Mouse (Mus musculus): ENCODE results near the gene Spag9.

DNA sequence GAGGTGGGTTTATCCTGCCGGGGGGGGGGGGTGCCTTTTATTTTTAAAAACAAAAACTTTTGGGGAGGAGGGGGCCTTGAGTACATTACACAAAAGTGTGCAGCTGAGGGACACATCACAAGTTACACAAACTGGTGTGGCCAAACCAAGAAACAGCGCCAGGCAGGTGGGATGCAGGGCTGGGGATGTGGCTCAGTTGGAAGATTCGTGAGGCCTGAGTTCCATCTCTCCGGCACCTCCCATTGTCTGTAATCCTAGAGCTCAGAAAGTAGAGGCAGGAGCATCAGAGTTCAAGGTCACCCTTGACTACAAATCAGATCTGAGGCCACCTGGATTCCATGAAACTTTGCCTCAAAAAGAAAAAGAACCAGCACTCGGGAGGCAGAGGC is 143.3 kb downstream of the Spag9 start:
- TF ChIP-seq CTCF (IDR thresholded peaks at IDR 0.05; ENCODE audit: low read depth, low read length) (no peak), POLR2A (IDR thresholded peaks at IDR 0.05; ENCODE audit: borderline replicate concordance, low read depth, low read length) (no peak)

All from bone marrow macrophage, adult 2 months (primary cell).